Mouse (Mus musculus) left cerebral cortex, postnatal 14 days (tissue): Measurements from ENCODE around the gene Smlr1. TPM values are rescaled to one million over a fixed set of nuclear protein-coding genes. Genes with fewer than 3 reads are reported as not detected.

Source experiments
- DNase-seq, 2 experiments: peaks; one replicate each; pipeline ENCODE4 v3.0.0; 2021 to 2022; ENCODE audit warnings: low spot score in 2 of 2, mixed read lengths in 1 of 2
- intact Hi-C: fragments of 180-260 bp; cut with DNase I; formaldehyde crosslinking; loops from one replicate; pipeline ENCODE4 v1.15.1; 2025
- total RNA-seq, 2 experiments: library from RNA; stranded (reverse); gene quantifications; 2 replicates each; pipeline ENCODE4 v1.2.3; 2021

The Smlr1 gene
- total RNA-seq, 2 experiments from 2014 or later, result not detected

DNA sequence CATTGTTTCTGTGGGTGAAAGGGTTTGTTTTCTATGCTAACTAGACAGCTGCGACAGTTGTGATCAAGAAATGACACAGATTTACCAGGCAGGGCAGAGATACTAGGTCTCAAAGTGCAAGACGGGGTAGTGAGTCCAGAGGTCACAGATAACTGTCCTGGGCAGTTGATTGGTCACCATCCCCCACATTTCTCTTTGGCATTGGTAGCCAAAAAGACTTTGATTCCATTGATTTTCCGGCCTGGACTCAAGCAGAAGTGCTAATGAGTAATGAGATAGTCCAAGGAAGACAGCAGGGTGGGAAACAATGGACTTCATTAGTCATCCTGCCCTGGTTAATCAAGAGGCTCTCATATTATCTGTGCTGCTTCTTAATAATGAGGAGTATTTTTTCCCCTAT lies 16.1 kb downstream of the Smlr1 start:
- intact Hi-C loops, result no loop called here
- DNase-seq, result no peak

DNA sequence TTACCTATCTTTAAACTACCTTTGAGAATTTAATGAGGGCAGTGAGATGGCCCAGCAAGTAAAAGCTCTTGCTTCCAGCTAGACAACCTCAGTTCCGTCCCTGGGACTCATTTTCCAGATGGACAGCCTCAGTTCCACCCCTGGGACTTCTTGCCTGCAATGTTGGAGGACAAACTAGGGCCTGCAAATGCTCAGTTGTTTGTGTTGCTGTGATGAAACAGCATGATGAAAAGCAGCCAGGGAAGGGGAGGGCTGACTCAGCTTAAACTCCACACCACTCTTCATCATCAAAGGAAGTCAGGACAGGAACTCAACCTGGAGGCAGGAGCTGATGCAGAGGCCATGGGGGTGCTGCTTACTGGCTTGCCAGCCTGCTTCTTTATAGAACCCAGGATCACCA lies 22.2 kb downstream of the Smlr1 start:
- intact Hi-C loops, result no loop called here
- DNase-seq, result no peak

DNA sequence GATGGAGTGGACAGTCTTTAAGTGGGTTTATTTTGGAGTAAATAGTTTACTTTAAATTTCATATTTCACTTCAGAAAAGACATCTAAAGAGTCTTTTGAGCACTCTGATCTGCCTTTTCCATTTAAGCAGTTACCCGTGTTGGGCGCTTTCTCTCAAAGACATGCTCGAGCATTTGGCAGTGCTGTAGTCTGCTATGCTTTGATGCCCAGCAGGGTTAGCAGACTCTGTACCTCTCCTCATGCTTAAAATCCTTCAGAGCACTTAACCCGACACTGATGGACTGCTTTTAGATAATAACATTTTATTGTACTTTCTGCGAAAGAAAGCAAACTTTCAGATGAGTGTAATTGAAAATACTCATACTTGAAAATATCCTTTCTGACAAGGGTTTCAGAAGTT lies 32.8 kb downstream of the Smlr1 start:
- no peak for DNase-seq
- intact Hi-C loops, result no loop called here

- DNase-seq, result no peak
- intact Hi-C loops, result no loop called here
These were observed 36.6 kb downstream of the Smlr1 start for GRCm38 (mm10) chr10:25499323-25500071.

DNA sequence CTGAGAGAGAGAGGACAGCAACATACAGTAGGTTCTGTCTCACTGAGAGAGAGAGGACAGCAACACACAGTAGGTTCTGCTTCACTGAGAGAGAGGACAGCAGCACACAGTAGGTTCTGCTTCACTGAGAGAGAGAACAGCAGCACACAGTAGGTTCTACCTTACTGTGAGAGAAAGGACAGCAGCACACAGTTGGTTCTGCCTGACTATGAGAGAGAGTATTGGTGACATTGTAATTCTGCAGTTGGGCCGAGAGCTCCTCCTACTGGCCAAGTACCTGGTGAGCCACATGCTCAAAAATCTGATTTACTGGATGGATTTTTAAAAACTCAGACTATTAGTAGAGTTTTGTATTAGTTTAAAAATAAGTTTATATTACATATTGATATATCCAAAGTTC lies 47.6 kb downstream of the Smlr1 start:
- intact Hi-C loops, result loop anchor here (1.0 to 10.0 kb wide), 3 partner anchors 94 to 220 kb away; no protein-coding TSS in a partner anchor
- DNase-seq, result peak; percentile 73 to 86

DNA sequence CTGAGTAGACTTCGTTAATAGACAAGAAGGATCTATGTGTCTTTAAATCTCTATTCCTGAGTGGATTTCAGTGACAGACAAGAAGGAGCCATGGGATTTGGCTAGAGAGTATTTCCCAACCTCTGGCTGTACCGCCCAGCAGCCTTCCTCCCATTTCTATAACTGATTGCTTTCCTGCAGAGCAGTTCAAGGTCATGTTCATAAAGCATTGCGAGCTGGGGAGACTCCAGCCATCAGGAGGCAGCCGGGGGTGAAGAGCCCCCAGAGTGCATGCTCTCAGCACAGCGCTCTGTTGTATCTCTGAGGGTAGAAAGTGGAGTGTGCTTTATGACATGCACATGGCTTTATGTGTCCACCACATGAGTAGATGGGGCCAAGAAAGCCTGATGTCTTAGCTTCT lies 53.3 kb downstream of the Smlr1 start:
- DNase-seq, result no peak
- intact Hi-C loops, result loop anchor here (10.0 kb wide), 2 partner anchors 88 to 118 kb away; no protein-coding TSS in a partner anchor

DNA sequence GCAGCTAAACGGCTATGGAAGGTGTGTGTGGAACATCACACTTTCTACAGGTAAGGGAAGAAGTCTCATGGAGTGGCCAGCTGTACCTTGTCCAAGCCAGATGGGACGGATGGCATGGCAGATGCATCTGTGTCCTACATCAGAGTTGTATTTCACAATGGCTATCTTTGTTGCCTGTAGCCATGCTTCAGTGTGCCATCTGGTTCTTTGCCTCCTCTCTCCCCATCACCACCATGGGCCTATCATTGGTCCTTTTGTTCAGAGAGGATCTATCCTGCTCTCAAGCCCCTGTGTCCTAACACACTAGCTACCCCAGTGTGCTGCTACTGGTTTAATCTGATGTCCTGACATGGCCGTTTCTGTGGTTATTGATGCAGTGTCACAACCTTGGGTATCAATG lies 56.4 kb downstream of the Smlr1 start:
- DNase-seq, result no peak
- intact Hi-C loops, result loop anchor here (10.0 kb wide), 2 partner anchors 85 to 115 kb away; no protein-coding TSS in a partner anchor

Other genes with a start within 250 kb of the Smlr1 start
- 10 to 100 TPM; 79.5 to 81.7 TPM for gene Akap7, start 228.4 kb downstream of the Smlr1 start, total RNA-seq
- 100 to 1,000 TPM; 199 to 201 TPM for gene Epb41l2, start 176.5 kb downstream of the Smlr1 start, total RNA-seq